Mouse (Mus musculus): Measurements from ENCODE around the gene Csf2rb.

GRCm38 (mm10) chr15:78354958-78355357, 29.4 kb downstream of the Csf2rb start:
- peak; percentile 73 for TF ChIP-seq CTCF (IDR thresholded peaks at IDR 0.05)
- no peak for TF ChIP-seq POLR2A (IDR thresholded peaks at IDR 0.05; ENCODE audit: insufficient read depth, low read depth, low read length)
